Mouse (Mus musculus) heart, postnatal 4 days (tissue): ENCODE data around the gene Lrrk1. TPM values are rescaled to one million over a fixed set of nuclear protein-coding genes. Genes with fewer than 3 reads are reported as not detected.

ENCODE experiments used
- DNase-seq: peaks from one replicate; pipeline ENCODE4 v3.0.0; 2021
- total RNA-seq, 2 experiments: library from RNA; stranded (reverse); gene quantifications; 2 replicates each; pipeline ENCODE4 v1.2.3; 2021

Lrrk1 gene
- total RNA-seq, 2 experiments from 2014 or later: 11.9 to 14.0 TPM

DNA sequence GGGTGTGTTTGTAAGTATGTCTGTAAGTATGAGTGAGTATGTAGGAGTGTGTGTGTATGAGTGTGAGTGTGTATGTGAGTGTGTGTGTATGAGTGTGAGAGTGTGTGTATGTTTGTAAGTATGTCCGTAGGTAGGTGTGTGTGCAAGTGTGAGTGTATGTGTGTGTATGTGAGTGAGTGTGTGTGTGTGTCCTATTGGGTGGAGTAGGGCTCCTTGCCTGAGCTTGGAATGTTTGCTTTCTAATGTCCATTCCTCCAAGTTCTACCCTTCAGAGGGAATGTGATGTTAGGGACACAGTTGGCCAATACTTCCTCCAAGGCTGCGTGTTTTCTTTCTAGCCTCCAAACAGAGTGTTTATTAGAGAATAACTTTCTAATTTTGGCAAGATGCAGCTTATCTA is 51.2 kb downstream of the Lrrk1 start:
- DNase-seq: no peak

DNA sequence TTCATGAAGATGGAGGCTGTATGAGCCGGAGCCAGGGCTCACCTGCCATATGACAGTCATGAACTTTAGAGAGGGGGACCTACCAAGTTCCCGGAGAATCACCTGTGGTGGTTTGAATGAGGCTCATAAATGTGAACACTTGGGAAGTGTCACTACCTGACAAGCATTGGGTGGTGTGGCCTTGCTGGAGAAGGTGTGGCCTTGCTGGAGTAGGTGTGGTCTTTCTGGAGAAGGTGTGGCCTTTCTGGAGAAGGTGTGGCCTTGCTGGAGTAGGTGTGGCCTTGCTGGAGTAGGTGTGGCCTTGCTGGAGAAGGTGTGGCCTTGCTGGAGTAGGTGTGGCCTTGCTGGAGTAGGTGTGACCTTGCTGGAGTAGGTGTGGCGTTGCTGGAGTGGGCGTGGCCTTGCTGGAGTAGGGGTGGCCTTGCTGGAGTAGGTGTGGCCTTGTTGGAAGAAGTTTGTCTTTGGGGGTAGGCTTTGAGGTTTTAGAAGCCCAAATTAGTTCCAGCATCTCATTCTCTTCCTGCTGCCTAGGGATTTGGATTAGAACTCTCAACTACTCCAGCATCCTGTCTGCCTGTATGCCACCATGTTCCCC is 54.1 kb downstream of the Lrrk1 start:
- DNase-seq: no peak

DNA sequence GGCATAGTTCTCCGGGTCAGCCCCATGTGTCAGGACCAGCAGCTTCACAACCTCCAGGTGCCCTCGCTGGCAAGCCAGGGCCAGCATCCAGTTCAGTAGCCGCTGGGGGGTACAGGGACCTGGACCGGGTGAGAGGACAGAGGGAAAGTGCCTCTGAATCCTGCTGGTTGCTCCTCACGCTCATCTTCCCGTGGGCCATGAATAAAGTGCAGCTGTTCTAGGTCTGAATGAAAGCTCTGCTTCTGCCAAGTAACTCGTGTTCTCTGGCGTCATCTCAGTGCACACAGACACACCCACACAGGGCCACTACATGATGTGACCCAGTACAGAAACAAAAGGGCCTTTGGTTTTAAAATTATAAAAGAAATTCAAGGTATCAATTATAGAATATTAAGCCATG is 55.8 kb downstream of the Lrrk1 start:
- DNase-seq: no peak

DNA sequence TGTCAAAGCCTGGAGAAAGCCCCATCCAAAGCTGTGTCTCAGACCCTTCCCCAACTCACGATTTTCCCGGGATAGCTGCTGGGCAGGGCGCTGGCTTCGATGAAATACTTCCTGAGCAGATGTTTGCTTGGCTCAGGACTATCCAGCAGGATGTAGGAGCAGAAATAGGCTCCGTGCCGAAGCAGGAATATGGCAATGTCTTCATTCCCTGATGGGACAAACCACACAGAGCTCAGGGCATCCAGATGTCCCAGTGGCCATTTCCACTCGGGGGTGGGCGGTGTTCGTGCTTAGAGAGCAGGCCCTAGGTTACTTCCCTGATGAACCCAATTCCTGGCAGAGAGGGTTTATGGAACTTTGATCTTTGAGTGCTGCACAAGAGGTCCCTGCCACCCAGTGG is 57.5 kb downstream of the Lrrk1 start:
- DNase-seq: peak; percentile 38

DNA sequence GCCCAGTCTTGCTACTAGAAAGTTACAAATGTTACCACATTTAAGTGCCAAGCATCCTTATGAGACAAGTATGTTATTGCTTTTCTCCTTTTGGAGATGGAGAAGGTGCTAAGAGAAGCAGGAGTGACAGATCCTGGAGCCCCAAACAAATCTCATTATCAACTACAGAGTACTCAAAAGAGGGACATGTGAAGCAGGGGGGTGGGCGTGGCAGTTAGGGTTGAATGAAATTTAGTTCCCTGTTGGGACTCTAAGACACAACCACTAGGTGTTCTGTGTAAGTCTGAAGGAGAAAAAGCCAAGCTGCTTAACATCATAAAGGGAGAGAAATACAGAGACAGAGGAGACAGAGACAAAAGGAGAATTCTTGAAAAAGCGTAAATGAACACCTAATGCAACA is 60.6 kb downstream of the Lrrk1 start:
- no peak for DNase-seq

DNA sequence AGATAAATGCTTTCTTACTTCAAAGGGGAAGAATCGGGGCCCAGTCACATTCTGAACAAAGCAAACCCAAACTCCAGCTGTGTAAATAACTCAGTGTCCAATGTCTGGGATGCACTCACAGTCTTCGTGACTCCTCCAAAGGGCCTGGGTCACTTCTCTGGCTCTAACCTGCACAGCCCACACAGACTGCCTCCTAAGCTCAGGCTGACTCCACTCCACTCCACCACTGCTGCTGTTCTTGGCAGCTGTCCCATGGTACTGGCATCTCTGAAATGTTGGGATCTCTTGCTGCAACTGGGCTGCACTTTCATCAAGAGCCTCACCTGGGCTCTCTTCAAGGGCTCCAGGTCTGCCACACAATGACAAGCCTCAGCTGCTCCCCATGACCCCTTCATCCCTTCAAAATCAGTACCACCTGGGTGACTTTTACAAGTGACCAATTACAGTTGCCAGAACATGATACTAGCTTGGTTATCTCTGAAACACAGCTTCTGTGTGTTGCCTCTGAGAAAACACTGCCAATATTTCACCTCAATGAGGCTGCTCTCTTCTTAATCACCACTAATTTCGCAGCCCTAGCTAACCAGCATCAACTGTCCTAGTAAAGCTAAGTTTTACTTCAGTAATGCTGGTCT is 62.6 kb downstream of the Lrrk1 start:
- DNase-seq: peak; percentile 48

DNA sequence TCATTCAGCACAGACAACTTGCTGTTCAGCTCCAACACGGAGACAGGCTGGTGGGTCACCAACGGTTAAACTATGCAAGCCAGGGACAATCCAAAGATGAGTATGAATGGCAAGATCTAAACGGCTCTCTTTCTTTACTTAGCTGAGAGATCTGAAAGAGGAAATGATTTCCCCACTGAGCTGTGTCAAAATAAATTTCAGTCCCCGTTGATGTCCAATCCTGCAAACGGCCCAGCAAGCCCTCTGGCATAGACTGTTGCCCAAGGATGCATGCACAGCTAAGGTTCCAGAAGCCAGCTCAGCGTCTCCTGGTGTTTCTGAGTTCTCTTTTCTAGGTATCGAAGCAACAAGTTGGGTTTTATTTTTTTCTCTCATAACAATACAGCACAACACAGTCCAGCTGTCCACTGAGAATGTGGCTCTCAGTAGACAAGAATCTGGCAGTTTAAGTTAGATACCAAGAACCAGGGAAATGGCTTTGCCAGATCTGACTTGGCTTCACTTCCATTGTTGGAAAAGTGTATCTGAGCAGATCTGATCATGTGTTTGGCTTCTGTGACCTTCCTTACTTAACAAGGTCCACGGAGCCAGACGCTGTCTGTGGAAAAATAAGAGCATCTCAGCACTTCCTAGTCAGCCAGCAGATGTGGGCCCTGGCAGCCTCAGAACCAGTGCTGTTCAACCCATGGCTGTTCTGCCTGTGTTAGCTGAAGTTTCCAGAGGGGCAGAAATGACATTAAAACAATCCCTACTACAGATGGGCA is 64.7 kb downstream of the Lrrk1 start:
- DNase-seq: no peak

DNA sequence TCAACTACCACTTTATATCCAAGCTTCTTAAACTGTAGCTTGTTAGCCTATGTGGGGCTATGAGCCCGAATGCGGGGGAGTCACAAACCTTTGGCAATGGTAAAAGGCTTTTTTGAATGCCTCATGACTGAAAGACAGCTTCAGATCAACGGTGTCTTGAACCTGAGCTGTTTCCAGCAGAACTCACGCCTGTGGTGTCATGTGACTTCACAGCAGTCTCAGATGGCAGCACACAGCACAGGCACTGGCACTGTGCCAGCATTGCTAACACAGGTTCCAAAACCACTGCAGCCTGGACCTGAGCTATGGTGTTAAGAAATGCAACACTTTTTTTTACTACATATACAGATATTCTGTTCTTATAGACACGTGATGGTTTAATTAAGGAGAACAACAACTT is 67.2 kb downstream of the Lrrk1 start:
- DNase-seq: peak; percentile 43

DNA sequence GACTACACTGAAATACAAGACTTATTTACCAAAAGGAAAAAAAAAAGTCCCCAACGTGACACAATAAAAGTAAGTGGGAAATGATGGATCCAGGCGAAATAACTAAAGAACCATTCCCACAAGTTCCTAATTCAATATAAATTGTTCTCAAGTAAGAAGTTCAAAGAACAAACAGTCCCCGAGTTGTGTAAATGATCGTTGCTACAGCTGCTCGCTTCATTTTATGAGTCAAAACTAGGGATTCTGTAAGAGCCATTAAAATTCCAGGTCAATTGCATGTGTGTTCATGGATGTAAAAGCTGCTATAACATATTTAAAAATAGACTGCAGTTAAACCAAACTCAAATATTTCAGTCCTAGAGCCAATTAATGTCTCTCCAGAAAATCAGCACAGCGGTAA is 70.0 kb downstream of the Lrrk1 start:
- DNase-seq: no peak

DNA sequence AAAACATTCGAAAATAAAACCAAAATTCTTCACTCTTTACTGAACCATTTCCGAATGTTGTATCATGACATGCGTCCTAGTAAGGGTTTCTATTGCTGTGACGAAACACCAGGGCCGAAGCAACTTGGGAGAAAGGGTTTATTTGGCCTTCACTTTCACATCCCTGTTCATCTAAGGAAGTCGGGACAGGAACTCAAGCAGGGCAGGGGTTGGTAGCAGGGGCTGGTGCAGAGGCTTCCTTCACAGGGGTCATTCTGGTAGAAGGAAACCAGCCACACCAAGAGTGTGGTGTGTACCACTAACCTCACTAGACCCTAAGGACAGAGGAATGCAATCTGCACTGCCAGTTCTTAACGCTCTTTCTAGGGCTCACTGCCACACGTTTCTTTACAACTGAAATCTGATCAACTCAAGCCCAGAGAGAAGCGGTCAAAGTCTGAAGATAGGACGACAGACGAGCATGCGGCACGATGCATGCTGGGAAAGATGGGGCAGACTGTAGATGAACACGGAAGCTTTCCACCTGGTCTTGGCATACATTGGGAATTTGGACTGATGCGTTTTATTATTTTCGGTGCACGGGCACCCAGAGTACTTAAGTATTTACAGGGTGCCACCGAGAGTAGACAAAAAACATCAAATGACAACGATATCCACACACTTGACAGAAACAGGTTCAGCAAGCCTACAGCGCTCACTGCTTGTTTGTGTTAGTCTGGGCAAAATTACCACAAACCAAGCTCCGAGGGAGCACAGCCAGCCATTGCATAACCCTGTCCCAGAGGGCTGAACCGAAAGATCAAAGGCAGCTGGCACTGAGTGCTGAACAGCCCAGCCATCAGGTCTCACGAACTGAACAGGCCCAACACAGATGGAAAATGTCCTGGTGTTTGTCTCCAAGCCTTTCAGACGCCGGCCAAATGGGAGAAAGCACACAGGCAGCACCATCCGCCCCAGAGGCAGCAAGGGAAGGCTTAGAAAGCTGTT is 77.2 kb downstream of the Lrrk1 start:
- peak; percentile 46 for DNase-seq

DNA sequence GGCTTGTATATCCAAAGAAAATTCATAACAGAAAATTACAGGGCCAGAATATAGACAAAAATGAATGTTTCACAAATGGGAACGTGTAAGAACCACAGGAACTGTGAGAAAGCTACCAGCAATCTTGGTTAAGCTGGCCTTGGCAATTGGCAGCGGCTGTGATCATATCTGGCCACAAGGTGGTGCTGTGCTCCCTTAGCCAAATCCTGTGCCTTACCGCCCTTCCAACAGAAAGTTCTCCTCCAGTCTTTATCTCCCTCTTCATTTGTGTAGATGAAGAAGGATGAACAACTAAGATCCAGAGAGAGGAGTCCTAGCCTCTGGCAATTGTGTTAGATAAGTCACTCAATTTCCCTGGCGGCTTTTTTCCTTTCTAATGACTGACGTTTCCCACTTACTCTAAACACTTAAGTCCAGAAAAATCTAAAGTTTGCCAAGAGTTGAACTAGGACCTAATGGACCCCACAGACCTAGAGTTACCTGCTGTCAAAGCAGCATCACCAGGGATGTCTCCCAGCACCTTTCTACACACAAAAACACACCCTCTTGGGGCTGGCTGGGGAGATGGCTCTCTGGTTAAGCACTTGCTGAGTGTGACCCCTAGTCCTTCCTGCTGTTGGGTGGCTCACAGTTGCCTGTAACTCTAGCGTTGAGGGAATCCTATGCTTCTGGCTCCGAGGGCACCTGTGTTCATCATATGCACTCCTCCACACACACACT is 78.0 kb downstream of the Lrrk1 start:
- DNase-seq: peak; percentile 78

DNA sequence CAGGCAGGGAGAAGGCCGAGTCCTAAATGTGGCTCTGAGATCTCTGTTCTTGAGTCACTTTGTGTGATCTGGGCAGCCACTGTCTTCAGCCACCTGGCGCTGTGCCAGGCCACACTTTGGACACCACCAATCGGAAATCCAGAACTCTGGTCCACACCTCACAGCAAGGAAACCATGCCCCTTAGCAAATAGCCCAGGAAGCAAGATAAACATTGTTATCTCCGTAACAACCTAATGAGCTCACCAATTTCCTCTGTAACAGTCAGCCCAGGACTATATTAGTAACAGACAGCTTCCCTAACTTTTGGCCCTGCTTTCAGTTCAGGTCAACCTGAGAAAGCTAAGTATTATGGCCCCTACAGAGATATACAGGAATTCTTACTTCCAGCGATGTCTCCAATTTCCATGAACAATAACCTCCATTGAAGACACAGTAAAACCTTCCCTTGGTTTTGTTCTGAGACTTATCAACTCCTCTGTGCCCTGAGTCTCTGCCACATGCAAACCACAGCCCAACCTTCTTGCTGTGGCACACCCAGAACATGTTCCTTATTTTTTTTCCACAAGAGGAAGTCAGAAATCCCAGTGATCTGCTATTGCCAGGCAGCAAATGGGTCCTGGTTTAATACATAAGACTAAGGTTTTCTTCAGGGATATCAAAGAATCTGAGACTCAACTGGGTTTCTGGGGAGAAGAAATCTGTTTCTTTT is 78.8 kb downstream of the Lrrk1 start:
- DNase-seq: peak; percentile 64

DNA sequence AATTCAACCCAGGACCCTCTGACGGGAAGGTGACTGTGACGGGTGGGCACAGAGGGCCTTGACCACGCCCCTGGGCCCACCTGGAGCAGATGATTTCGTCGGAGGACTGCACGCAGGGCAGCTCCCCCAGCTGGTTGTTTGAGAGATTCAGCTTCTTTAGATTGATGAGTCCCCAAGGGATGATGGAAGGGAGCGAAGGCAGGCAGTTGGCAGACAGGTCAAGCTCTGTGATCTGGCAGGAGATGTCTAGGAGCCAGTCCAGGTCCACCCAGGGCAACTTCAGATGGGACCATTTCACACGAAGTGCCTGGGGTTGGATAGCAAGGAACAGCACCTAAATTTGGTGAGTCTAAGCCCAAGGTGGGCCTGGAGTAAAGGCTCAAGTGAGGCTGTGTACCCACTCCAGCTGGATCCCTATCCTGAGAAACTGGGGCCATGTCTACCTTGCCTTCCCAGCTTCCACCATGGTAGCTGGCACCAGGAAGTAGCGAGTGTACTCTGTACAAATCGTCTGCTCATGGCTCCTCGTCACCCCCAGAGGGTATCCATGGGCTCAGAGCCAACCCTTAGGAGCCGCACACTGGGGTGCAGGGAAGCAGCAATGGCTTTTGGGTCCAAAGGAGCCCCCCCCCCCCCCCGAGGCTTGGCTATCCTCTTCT is 79.4 kb downstream of the Lrrk1 start:
- DNase-seq: no peak

DNA sequence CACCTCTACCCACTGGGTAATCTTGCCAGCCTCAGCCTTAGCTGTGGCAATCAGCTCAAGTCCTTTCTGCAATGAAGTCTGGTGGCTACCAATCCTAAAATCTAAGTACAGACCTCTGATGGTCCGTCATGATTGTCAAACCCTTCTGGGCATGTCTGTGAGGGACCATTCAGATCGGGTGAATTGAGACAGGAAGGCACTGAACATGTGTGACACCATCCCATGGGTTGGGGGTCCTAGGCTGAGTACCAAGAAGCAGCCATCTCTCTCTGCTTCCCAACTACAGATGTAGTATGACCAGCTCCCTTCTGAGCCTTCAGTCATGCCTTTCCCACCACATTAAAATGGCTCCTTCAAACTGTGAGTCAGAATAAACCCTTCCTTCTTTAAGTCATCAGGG is 80.4 kb downstream of the Lrrk1 start:
- DNase-seq: no peak

DNA sequence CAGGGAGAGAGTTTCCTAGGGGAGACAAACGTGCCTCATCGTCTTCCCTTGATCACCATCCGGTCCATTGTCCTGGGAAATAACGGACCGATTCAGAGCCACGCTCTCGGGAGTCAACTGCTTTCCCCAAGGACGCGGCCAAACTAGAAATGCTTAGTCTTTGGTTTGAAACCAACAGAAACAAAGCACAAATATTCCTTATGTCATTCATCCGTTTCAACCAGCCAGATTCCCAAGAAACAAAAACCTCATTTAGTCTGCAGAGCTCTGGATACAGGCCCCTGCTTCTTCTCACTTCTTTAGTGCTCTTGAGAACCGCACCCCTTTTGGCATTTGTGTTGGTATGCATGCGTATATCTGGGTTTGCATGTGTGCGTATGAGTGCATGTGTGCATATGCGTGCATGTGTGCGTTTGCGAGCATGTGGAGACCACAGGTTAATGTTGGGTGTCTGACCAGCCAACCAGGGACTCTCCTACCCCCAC is 82.4 kb downstream of the Lrrk1 start:
- peak; percentile 36 for DNase-seq

DNA sequence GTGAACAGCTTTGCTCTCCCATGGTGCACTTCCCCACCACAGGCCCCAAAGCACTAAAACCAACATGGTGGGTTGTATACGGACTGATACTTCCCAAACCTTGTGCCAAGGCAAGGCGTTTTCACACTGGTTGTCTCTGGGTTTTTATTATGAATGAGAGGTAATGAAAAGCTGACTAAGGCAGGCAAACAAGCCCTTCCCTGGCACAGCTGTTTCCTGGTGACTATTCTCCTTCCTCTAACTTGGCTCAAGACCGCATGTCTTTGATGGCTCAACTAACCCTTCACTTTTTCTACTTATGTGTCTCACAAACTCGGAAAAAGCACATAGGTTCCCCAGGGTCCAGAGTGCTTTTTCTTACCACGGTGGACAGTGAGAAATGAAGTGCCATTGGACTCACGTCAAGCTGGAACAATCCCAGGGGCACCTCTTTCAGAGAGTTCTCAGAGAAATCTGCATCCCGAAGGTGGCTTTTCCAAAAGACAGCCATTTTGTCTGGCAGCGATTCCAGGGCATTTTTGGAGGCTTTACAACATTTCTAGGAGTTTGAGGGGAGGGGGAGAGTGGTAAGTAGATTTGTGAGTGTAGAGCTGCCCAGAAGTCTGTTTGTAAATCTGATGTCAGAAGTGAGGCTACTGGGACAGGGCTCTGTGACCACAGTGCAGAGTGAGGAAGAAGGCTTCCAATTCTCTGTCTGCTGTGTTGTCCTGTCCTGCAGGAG is 83.0 kb downstream of the Lrrk1 start:
- peak; percentile 41 for DNase-seq

DNA sequence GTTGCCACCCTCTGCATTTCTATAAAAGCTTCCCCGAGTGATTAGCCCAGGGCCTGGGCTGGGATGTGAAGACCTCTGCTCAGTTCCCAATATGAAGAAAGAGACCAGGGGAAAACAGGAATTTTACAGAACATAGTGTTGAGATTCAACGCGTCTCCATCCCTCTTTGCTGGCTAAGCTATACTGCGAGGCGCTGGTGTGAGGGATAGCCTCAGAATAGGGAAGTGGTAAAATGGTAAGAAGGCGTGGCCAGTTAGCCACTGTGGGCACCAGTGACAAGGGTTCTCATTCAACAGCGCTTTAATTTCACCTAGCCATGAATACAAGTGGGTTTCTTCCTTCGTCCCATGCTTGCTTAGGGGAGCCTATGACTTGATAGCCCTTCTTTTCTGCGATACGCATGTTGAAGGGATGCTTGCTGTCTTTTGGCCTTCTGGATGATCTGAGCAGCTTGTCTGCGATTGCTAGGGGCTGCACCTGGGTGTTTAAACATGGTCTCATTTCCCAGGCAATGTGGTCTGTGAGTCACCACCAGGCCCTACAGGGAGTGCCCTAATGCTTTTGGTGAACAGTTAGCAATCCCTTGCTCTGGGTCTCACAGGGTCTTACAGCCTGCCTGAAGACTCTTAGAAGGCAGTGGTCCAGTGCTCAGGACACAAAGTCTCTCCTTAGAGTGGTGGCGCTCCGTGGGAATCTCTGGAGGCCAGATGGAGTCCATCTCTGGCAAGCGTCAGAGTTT is 84.1 kb downstream of the Lrrk1 start:
- no peak for DNase-seq

DNA sequence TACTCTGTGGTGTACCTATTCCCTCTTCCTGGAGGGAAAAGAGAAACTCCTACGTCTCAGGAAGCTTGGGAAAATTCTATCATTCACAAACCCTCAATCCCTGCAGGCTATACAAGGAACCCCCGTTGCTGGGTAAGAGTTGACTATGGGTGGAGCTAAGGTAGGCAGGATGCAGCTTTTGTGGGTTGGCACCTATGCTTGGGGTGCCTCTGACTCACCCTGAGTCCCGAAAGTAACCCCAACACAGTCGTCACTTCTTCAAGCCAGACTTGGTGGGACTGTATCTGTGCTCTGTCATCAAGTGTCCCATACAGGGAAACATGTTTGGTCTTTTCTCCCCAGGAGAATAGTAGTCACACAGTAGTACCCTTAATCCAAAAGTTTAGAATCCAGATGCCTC is 86.7 kb downstream of the Lrrk1 start:
- no peak for DNase-seq

DNA sequence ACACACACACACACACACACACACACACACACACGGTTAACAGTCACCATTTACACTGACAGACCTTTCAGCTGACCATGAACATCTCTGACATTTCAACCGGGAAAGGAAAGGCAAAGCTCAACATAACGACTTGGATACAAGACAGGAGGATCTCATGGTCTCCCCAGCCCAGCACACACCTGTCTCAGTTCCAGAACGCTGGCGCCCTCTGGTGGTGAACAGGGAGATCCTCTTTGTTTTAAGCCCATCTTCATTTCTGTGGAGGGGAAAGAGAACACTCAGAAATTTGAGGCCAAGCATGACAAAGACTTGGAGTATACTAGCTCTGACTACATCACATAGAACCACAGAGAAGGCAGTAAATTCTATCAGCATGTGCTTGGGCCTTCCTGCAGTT is 87.5 kb downstream of the Lrrk1 start:
- DNase-seq: peak; percentile 90
